Mouse (Mus musculus): ENCODE results near the gene Itgb2. TPM values are rescaled to one million over a fixed set of nuclear protein-coding genes. Genes with fewer than 3 reads are reported as not detected.

Gene Itgb2
- polyA plus RNA-seq, 1 experiment, result 17.4 TPM

DNA sequence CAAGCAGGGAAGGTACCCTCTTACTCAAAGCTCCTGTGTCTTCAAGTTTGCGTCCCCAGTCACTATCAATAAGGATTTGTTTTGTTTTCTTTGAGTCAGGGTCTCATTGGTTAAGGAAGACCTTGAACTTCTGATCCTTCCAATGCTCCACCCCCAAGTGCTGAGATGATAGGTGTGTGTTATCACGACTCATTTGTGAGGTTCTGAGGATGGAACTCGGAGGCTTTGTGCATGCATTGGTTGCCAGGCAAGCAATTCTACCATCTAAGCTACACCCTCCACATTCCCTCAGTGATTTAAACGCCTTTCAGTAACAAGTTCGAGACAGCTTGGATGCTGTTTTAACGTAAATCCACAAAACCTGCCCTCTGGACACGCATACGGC, 51.0 kb downstream of the Itgb2 start:
- Histone ChIP-seq H3K4me1 (ENCODE audit: control insufficient read depth, insufficient read depth, insufficient read length, low read length) (peaks cover 19% of the 10 kb centered on the region), H3K36me3 (ENCODE audit: control insufficient read depth, insufficient read depth, low read length) (0 out of 2 replicates have a peak, but pooled peaks cover 1% of the 10 kb centered on the region), H3K27ac (ENCODE audit: insufficient read depth, low read depth, low read length) (peak overlapping the region; percentile 76), H3K4me3 (ENCODE audit: low read depth, low read length) (peak overlapping the region; percentile 53), H3K27me3 (ENCODE audit: control insufficient read depth, insufficient read depth, low read length) (no peaks in the 10 kb centered on the region)
- no peak for TF ChIP-seq POLR2A (IDR thresholded peaks at IDR 0.05; ENCODE audit: low read depth, low read length)
- TF ChIP-seq CTCF (IDR thresholded peaks at IDR 0.05; ENCODE audit: extremely low read depth, insufficient read length, insufficient replicate concordance, low read depth, low read length), result no peak
- 2% methylated on average over 8 of the region's 8 CpGs for WGBS

DNA sequence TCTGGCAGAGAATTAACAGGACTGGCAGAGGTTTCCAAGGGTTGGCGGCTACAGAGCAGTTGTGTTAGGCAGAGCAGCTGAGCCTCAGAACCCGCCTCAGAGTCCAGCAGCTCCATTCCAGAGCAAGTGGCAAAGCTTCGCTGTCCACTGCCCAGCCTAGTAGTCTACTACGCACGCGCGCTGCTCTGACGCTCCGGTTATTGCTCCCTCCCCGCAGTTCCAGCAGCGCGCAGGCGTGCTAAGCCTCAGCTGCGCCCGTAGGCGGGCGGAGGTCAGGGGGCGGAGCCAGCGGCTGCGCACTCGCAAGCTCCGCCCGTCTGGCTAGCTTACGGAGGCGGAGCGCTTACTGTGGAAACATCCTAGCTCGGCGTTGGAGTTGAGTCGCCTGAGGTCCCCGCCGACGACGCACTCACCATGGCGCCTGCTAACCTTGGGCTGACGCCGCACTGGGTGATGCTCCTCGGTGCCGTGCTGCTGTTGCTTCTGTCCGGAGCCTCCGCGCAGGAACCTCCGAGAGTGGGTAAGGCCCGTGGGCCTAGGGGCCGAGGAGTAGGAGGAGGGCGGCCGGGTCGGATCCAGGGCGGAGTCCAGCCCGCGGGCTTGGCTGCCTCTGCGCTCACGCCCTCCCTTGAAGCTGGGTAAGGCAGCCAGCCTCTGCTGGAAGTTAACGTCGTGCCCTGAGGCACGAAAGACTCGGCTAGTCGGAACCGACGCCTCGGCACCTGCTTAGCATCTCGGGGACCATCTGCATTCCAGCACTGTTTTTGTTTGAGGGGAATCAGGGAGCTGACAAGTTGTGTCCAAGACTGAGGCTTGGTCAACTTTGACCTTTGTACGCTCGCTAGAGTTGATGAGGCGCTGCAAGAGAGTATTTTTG, 51.6 kb downstream of the Itgb2 start, which contains the start of gene Pttg1ip:
Pttg1ip (plus strand) TSS at position 313 of the 877 bp plus-strand sequence.
- H3K36me3 ChIP-seq (ENCODE audit: control insufficient read depth, insufficient read depth, low read length), result 0 out of 2 replicates have a peak, but pooled peaks cover 2% of the 10 kb centered on the region
- TF ChIP-seq CTCF (IDR thresholded peaks at IDR 0.05; ENCODE audit: extremely low read depth, insufficient read length, insufficient replicate concordance, low read depth, low read length), result no peak
- peak; percentile 97 for TF ChIP-seq POLR2A (IDR thresholded peaks at IDR 0.05; ENCODE audit: low read depth, low read length)
- no peaks in the 10 kb centered on the region for H3K27me3 ChIP-seq (ENCODE audit: control insufficient read depth, insufficient read depth, low read length)
- WGBS, result under 1% methylated on average over 64 of the region's 64 CpGs
- peak within 1 kb of the TSS; percentile 93 for H3K27ac ChIP-seq (ENCODE audit: insufficient read depth, low read depth, low read length)
- peaks cover 26% of the 10 kb centered on the region for H3K4me1 ChIP-seq (ENCODE audit: control insufficient read depth, insufficient read depth, insufficient read length, low read length)
- H3K4me3 ChIP-seq (ENCODE audit: low read depth, low read length), result peak within 1 kb of the TSS; percentile 71

DNA sequence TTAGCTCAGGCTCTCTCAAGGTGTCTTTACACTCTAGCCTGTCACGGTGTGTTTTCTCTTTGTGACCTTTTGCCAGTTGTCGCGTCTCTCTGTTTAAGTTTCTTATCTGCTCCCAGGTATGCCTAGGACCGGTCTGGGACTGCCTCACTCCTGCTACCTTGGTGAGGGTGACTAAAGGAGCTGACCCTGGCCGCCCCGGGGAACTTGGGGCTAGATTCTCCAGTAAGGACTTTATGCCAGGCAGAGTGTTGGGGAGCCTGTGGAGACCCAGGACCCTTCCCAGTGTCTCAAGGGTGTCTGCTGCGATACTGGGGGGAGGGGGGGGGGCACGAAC, 52.2 kb downstream of the Itgb2 start:
- Histone ChIP-seq H3K4me3 (ENCODE audit: low read depth, low read length) (peak overlapping the region; percentile 71), H3K36me3 (ENCODE audit: control insufficient read depth, insufficient read depth, low read length) (peaks cover 3% of the 10 kb centered on the region; the same call in 1 of the 2 replicates), H3K27me3 (ENCODE audit: control insufficient read depth, insufficient read depth, low read length) (no peaks in the 10 kb centered on the region), H3K4me1 (ENCODE audit: control insufficient read depth, insufficient read depth, insufficient read length, low read length) (peaks cover 32% of the 10 kb centered on the region), H3K27ac (ENCODE audit: insufficient read depth, low read depth, low read length) (peak overlapping the region; percentile 93)
- 2% methylated on average over 8 of the region's 8 CpGs for WGBS
- no peak for TF ChIP-seq CTCF (IDR thresholded peaks at IDR 0.05; ENCODE audit: extremely low read depth, insufficient read length, insufficient replicate concordance, low read depth, low read length)
- TF ChIP-seq POLR2A (IDR thresholded peaks at IDR 0.05; ENCODE audit: low read depth, low read length), result no peak

DNA sequence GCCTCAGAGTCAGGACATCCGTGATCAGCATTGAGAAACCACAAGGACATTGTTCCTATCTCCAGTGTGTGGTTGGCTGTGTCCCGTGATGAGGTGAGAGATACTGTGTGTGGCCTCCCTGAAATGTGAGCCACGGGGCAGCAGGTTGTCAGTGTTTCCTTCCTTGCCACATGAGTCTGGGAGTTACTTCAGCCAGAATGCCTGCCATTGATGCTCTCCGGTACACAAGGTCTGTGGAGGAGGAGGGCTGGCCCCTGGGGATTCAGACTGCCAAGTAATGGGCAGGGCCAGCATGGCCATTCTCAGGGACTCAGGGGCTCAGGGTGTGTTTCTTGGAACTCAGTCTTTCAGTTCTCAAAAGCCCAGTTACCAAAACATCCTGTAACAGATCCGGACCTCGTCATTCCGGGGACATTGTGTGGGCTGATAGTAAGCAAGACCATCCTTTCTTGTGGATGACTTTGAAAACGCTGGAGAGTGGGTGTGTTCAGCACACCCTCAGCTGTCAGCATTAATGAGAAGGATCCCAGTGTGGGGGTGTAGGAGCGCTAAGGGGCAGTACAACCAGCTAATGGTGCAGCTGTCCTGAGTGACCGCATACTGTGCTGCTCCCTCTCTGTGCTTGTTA, 53.9 kb downstream of the Itgb2 start:
- Histone ChIP-seq H3K4me3 (ENCODE audit: low read depth, low read length) (peak overlapping the region; percentile 7; the same call in 1 of the 2 replicates), H3K27ac (ENCODE audit: insufficient read depth, low read depth, low read length) (no peak overlapping the region), H3K36me3 (ENCODE audit: control insufficient read depth, insufficient read depth, low read length) (peaks cover 17% of the 10 kb centered on the region), H3K4me1 (ENCODE audit: control insufficient read depth, insufficient read depth, insufficient read length, low read length) (peaks cover 40% of the 10 kb centered on the region), H3K27me3 (ENCODE audit: control insufficient read depth, insufficient read depth, low read length) (no peaks in the 10 kb centered on the region)
- WGBS, result 59% methylated on average over 10 of the region's 10 CpGs
- TF ChIP-seq POLR2A (IDR thresholded peaks at IDR 0.05; ENCODE audit: low read depth, low read length) (no peak), CTCF (IDR thresholded peaks at IDR 0.05; ENCODE audit: extremely low read depth, insufficient read length, insufficient replicate concordance, low read depth, low read length) (no peak)

DNA sequence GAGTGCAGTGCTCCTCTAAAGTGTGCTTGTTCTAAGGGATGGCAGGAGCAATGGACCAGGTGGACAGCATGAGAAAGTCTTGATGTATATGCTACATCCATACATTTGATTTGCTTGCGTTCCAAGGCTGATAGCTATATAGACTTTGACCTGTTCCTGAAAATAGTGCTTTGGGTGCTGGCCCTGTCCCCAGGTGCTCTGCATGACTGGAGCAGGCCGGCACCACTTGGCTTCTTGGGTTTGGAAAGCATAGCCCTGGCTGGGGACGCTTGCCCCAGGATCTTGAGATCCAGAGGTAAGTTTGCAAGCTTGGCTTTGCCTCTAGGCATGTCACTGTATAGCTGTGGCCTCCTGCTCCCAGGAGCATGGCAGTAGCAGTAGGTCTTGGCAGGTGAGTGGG, 56.6 kb downstream of the Itgb2 start:
- Histone ChIP-seq H3K27me3 (ENCODE audit: control insufficient read depth, insufficient read depth, low read length) (no peaks in the 10 kb centered on the region), H3K4me1 (ENCODE audit: control insufficient read depth, insufficient read depth, insufficient read length, low read length) (peaks cover 50% of the 10 kb centered on the region), H3K4me3 (ENCODE audit: low read depth, low read length) (no peak overlapping the region), H3K27ac (ENCODE audit: insufficient read depth, low read depth, low read length) (peak overlapping the region; percentile 72), H3K36me3 (ENCODE audit: control insufficient read depth, insufficient read depth, low read length) (peaks cover 39% of the 10 kb centered on the region)
- 24% methylated on average over 3 of the region's 3 CpGs for WGBS
- TF ChIP-seq POLR2A (IDR thresholded peaks at IDR 0.05; ENCODE audit: low read depth, low read length), result no peak
- TF ChIP-seq CTCF (IDR thresholded peaks at IDR 0.05; ENCODE audit: extremely low read depth, insufficient read length, insufficient replicate concordance, low read depth, low read length), result no peak

DNA sequence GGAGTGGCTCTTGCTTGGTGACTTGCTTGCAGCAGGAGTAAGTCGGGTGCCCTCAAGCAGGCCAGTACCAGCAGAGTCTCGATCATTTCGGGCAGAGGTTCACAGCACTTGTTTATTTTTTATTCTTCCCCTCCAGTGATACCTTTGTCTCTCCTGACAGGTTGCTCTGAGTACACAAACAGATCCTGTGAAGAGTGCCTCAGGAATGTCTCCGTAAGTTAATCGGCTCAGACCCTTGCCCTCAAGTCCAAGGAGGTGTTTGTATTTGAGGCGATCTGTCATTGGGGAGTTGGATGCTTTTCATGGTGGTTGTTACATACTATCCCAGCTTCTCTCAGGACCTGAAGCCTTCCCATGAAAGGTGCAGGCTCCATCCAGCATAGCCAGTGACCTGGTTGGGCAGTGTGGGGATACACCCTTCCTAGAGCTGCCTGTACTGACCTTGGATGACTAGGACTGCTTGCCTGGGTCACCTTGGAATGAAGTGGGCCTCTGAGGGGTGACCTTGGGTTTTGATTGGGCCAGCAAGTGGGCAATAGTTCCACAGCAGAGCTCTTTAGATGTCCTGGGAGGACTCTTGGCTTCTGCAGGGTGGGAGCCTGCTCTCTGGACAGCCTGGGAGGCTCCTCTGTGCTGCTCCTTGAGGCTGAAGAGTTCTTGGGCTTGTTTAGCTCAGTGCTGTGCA, 57.2 kb downstream of the Itgb2 start:
- no peaks in the 10 kb centered on the region for H3K27me3 ChIP-seq (ENCODE audit: control insufficient read depth, insufficient read depth, low read length)
- H3K4me1 ChIP-seq (ENCODE audit: control insufficient read depth, insufficient read depth, insufficient read length, low read length), result peaks cover 51% of the 10 kb centered on the region
- TF ChIP-seq CTCF (IDR thresholded peaks at IDR 0.05; ENCODE audit: extremely low read depth, insufficient read length, insufficient replicate concordance, low read depth, low read length), result no peak
- TF ChIP-seq POLR2A (IDR thresholded peaks at IDR 0.05; ENCODE audit: low read depth, low read length), result no peak
- 39% methylated on average over 6 of the region's 6 CpGs for WGBS
- H3K36me3 ChIP-seq (ENCODE audit: control insufficient read depth, insufficient read depth, low read length), result peaks cover 44% of the 10 kb centered on the region
- H3K4me3 ChIP-seq (ENCODE audit: low read depth, low read length), result no peak overlapping the region
- H3K27ac ChIP-seq (ENCODE audit: insufficient read depth, low read depth, low read length), result peak overlapping the region; percentile 72
